Mouse (Mus musculus) midbrain, embryonic 12.5 days (tissue): Measurements from ENCODE around the gene Rab30. TPM values are rescaled to one million over a fixed set of nuclear protein-coding genes. Genes with fewer than 3 reads are reported as not detected.
A peak's percentile ranks its signal among the peaks of the same experiment; 100 is the strongest.

Experiments
- ATAC-seq: fragments of 200-750 bp; cut with Nextera tagmentation; 2 replicates; pipeline ENCODE4 v1.8.0; 2017; ENCODE audit warnings: low read depth, moderate TSS enrichment, moderate library complexity; ENCODE audit not compliant: low FRiP score
- H3K27ac ChIP-seq: fragments of 300-500 bp; sonication (generic); replicated peaks from 2 replicates; pipeline ENCODE4 v1.5.1; 2016; ENCODE audit warnings: mild to moderate bottlenecking
- H3K27me3 ChIP-seq: fragments of 300-500 bp; sonication (generic); 2 replicates; pipeline ENCODE4 v1.6.1; 2016; ENCODE audit warnings: mild to moderate bottlenecking
- H3K36me3 ChIP-seq: fragments of 300-500 bp; sonication (generic); 2 replicates; pipeline ENCODE4 v1.6.1; 2016
- H3K4me1 ChIP-seq: fragments of 300-500 bp; sonication (generic); 2 replicates; pipeline ENCODE4 v1.6.1; 2016
- H3K4me2 ChIP-seq: fragments of 300-500 bp; sonication (generic); replicated peaks from 2 replicates; pipeline ENCODE4 v1.6.1; 2016; ENCODE audit warnings: mild to moderate bottlenecking, moderate library complexity
- H3K4me3 ChIP-seq: fragments of 300-500 bp; sonication (generic); 2 replicates; pipeline ENCODE4 v1.5.1; 2016; ENCODE audit warnings: mild to moderate bottlenecking
- H3K9ac ChIP-seq: fragments of 300-500 bp; sonication (generic); replicated peaks from 2 replicates; pipeline ENCODE4 v1.6.1; 2016; ENCODE audit warnings: mild to moderate bottlenecking, moderate library complexity
- H3K9me3 ChIP-seq: fragments of 300-500 bp; sonication (generic); 2 replicates; pipeline ENCODE4 v1.6.1; 2016; ENCODE audit warnings: mild to moderate bottlenecking
- WGBS: fragments of 180-500 bp; shearing (Covaris S2); methylation state at CpG from one replicate; pipeline ENCODE4 v1.1.7; 2016; 5-methylcytosine and 5-hydroxymethylcytosine counted together
- polyA plus RNA-seq: library from polyadenylated mRNA; unstranded; fragments of >200 nt; fragmentation: Nextera tagmentation; extraction: Ambion mirVana; gene quantifications from 2 replicates; pipeline ENCODE4 v1.2.1, GENCODE M21; 2016

Gene Rab30
- polyA plus RNA-seq, 1 experiment from 2014 or later = 19.8 TPM

DNA sequence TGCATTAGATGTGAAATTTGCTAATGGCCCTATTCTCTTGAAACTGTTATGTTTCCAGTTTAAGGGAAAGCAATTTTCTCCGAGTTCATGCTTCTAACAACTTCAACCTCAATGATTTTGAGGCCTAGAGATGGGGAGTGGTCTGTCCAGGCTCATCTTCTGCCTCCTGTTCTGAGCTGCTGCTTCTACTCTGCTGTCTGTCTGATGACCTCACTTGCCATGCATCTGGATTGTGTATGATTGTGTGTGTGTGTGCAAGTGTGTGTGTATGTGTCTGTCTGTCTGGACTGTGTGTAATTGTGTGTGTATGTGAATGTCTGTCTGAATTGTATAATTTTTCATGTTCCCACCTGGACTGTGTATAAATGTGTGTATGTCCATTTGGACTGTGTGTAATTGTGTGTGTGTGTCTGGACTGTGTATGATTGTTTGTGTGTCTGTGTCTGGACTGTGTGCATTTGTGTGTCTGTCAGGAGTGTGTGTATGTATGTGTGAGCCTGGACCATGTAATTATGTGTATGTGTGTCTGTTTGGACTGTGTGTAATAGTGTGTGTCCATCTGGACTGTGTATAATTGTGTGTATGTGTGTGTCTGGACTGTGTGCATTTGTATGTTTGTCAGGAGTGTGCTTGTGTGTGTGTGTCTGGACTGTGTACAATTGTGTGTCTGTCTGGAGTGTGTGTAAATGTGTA lies 81.2 kb downstream of the Rab30 start:
- H3K36me3 ChIP-seq = 0 out of 2 replicates have a peak, but pooled peaks cover 4% of the 10 kb centered on the region
- no peak overlapping the region for H3K9ac ChIP-seq
- H3K4me1 ChIP-seq = no peaks in the 10 kb centered on the region
- no peak overlapping the region for H3K27ac ChIP-seq
- H3K27me3 ChIP-seq = no peaks in the 10 kb centered on the region
- no peaks in the 10 kb centered on the region for H3K9me3 ChIP-seq
- ATAC-seq = peak; percentile 54
- WGBS = 54% methylated on average over 1 of the region's 1 CpGs
- H3K4me2 ChIP-seq = no peak overlapping the region
- H3K4me3 ChIP-seq = no peak overlapping the region

DNA sequence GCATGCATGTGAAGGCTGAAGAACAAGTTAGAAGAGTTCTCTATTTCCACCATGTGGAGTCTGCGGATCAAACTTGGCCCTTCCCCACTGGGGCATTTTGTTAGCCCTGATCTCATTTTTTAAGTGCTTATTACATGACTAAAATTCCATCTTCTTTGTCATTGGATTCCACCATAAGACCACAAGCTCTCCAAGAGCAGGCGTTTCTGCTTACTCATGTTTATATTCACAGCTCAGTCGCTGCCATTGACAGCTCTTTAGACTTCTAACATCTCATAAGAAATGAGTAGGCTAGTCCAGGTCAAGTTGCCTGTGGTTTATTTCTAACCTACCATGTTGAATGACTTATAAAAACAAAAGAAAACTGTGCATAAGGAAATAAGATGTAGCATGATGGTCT lies 84.8 kb downstream of the Rab30 start:
- no peak overlapping the region for H3K9ac ChIP-seq
- H3K9me3 ChIP-seq = no peaks in the 10 kb centered on the region
- no peak overlapping the region for H3K27ac ChIP-seq
- no peak overlapping the region for H3K4me3 ChIP-seq
- no peaks in the 10 kb centered on the region for H3K27me3 ChIP-seq
- peaks cover 4% of the 10 kb centered on the region; the same call in 1 of the 2 replicates for H3K36me3 ChIP-seq
- no peak for ATAC-seq
- no peak overlapping the region for H3K4me2 ChIP-seq
- no peaks in the 10 kb centered on the region for H3K4me1 ChIP-seq
- WGBS = 91% methylated on average over 3 of the region's 3 CpGs

DNA sequence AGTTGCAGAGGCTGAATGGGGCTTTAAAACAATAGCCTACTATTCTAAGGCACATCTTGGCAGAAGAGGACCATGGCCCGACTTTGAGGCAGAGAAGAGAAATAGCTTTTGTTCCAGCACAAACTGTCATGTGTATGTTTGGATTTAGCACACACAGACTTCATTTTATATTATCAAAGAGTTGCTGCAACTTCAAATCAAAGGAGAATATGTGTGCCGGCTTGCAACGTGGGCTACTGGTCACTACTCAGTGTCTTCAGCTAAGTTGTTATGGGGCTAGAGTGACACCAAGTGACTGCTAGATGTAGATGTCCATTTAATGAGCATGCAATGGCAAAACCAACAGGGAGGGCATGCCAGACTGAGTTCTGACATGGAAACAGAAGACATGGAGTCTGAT lies 86.6 kb downstream of the Rab30 start:
- no peak overlapping the region for H3K9ac ChIP-seq
- H3K27ac ChIP-seq = no peak overlapping the region
- no peak for ATAC-seq
- H3K36me3 ChIP-seq = peaks cover 4% of the 10 kb centered on the region; the same call in 1 of the 2 replicates
- no peaks in the 10 kb centered on the region for H3K4me1 ChIP-seq
- no peaks in the 10 kb centered on the region for H3K27me3 ChIP-seq
- no peak overlapping the region for H3K4me3 ChIP-seq
- no peak overlapping the region for H3K4me2 ChIP-seq
- 48% methylated on average over 3 of the region's 3 CpGs for WGBS
- no peaks in the 10 kb centered on the region for H3K9me3 ChIP-seq

DNA sequence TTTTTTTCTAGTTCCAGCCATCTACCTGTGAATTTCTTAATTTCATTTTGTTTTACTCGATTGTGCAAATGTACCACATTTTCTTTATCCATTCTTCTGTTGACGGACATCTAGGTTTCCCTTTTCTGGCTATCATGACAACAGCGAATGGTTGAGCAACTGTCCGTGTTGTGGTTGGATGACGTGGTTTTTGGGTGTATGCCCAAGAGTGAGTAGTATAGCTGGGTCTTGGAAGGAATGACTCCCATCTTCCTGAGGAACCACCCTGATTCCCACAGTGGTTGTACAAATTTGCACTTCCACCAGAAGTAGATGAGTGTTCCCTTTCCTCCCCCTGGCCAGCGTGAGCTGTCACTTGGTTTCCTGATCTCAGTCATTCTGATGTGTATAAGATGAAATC lies 91.0 kb downstream of the Rab30 start:
- Histone ChIP-seq H3K9me3 (no peaks in the 10 kb centered on the region), H3K27ac (no peak overlapping the region), H3K36me3 (peaks cover 10% of the 10 kb centered on the region; the same call in 1 of the 2 replicates), H3K4me3 (no peak overlapping the region), H3K4me1 (no peaks in the 10 kb centered on the region), H3K27me3 (no peaks in the 10 kb centered on the region), H3K4me2 (no peak overlapping the region), H3K9ac (no peak overlapping the region)
- 93% methylated on average over 6 of the region's 6 CpGs for WGBS
- ATAC-seq = no peak

DNA sequence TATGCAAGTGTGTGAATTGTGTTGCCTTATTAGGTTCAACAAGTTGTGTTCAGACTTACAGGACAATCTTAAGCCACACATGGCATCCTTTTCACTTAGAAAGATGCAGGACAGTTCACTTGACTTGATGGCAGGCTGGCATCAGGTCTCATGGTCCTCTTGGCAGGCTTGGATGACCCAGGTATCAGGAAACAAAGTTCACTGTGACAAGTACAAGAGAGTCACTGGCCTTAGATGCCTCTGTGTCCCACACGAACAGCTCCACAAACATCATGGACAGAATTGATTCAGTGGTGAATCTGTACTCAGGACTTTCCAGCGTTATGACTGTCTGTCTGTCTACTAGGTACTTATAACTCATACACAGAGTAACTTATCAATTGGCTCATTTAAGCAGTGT lies 93.0 kb downstream of the Rab30 start:
- 91% methylated on average over 2 of the region's 2 CpGs for WGBS
- no peak for ATAC-seq
- Histone ChIP-seq H3K4me2 (no peak overlapping the region), H3K9me3 (no peaks in the 10 kb centered on the region), H3K36me3 (peaks cover 10% of the 10 kb centered on the region; the same call in 1 of the 2 replicates), H3K4me3 (no peak overlapping the region), H3K27ac (no peak overlapping the region), H3K4me1 (no peaks in the 10 kb centered on the region), H3K27me3 (no peaks in the 10 kb centered on the region), H3K9ac (no peak overlapping the region)

DNA sequence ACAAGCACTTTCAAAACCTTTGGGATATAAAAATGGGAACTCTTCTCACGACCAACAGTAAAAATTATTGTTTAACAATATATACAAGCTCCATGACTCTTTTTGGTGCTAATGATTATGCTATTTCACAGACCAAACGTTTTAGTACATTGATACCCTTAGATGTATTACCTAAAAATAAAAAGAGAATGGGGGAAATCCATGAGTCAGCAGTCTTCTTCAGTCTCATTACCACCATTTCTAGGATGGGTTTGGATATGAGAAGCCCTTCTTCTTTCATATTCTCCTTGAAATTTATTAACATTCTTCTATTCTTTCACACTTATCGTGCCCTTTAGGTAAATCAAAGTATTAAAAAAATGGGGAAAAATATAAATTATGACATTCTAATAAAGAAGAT lies 95.0 kb downstream of the Rab30 start:
- H3K27me3 ChIP-seq = no peaks in the 10 kb centered on the region
- no peak overlapping the region for H3K4me2 ChIP-seq
- no peak overlapping the region for H3K27ac ChIP-seq
- no peak for ATAC-seq
- H3K4me1 ChIP-seq = no peaks in the 10 kb centered on the region
- no peak overlapping the region for H3K4me3 ChIP-seq
- H3K9ac ChIP-seq = no peak overlapping the region
- H3K9me3 ChIP-seq = no peaks in the 10 kb centered on the region
- H3K36me3 ChIP-seq = peaks cover 10% of the 10 kb centered on the region; the same call in 1 of the 2 replicates
- whole genome bisulfite sequencing = 87% methylated on average over 3 of the region's 3 CpGs

DNA sequence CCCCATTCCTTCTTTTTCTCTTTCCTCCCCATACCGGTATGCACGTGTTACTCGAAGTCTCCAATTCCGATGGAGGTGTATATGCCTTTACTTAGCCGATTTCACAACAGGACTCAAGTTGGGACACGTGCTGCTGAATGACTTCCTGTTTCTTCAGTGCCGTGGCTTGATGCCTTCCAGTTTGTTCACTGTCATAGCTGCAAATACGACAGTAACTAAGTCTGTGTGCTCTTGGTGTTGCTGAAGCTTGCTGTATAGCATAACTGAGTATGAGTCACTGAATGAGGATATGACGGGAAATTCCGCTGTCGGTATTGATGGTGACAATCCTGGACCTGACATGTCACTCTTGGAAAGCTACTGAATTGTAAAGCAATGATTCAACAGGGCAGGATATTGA lies 95.8 kb downstream of the Rab30 start:
- Histone ChIP-seq H3K27ac (no peak overlapping the region), H3K27me3 (no peaks in the 10 kb centered on the region), H3K4me3 (no peak overlapping the region), H3K9ac (no peak overlapping the region), H3K4me2 (no peak overlapping the region), H3K9me3 (no peaks in the 10 kb centered on the region), H3K36me3 (peaks cover 10% of the 10 kb centered on the region; the same call in 1 of the 2 replicates), H3K4me1 (no peaks in the 10 kb centered on the region)
- no peak for ATAC-seq
- WGBS = 90% methylated on average over 11 of the region's 11 CpGs

DNA sequence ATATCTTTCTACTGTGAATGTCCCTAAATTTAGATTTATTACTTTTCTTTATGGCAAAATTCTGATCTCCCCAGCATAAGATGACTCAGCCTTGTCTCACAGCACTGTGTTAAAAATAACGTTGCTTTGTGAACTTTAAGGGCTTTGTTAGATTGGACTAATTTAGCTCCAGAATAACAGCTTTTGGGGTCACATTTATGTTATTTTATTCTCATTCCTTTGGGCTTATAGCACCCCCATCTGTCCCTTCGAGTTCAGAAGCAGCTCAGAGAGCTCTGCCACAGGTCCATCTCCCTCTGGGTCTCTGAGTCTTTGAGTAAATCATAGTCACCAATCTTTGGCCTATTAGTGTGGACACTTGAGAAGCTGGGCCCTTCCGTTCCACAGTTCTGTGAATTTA lies 96.5 kb downstream of the Rab30 start:
- Histone ChIP-seq H3K9ac (no peak overlapping the region), H3K4me1 (no peaks in the 10 kb centered on the region), H3K4me2 (no peak overlapping the region), H3K9me3 (no peaks in the 10 kb centered on the region), H3K27ac (no peak overlapping the region), H3K4me3 (no peak overlapping the region), H3K27me3 (no peaks in the 10 kb centered on the region), H3K36me3 (peaks cover 10% of the 10 kb centered on the region; the same call in 1 of the 2 replicates)
- ATAC-seq = no peak
- WGBS = 80% methylated on average over 3 of the region's 3 CpGs

DNA sequence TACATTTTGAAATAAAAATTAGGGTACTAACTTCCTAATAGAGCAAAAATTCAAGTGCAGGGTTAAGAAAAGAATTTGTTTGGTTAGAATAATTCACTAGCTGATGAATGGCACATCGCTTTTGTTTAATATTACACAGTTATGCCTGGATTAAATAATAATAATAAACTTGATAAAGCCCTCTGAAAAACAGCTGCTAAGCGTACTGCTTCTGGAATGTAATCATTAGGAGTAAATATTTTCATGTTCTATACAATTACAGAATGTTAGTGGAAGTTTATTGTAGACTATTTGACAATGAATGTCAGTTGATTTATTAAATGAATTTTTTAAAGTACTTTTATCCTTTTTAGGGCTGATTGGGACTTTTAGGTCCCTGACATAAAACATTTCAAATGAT lies 100.9 kb downstream of the Rab30 start:
- Histone ChIP-seq H3K9ac (no peak overlapping the region), H3K4me1 (no peaks in the 10 kb centered on the region), H3K36me3 (no peaks in the 10 kb centered on the region), H3K27ac (no peak overlapping the region), H3K4me2 (no peak overlapping the region), H3K27me3 (no peaks in the 10 kb centered on the region), H3K4me3 (no peak overlapping the region), H3K9me3 (no peaks in the 10 kb centered on the region)
- no peak for ATAC-seq
- 90% methylated on average over 2 of the region's 2 CpGs for WGBS

DNA sequence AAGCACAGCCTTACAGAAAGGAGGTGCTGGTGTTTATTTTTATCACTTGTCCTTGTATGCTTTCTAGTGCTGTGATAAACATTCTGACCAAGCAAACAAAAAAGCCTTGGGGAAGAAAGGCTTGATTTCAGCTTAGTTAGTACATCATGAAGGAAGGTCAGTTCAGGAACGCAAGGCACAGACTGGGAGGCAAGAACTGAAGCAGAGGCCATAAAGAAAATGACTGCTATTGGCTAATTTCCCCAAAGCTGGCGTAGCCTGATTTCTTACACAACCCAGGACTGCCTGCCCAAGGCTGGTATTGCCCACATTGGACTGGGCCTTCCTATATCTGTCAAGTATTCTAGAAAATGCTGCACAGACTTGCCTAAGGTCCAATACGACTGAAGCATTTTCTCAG lies 106.8 kb downstream of the Rab30 start:
- Histone ChIP-seq H3K4me3 (no peak overlapping the region), H3K9me3 (no peaks in the 10 kb centered on the region), H3K9ac (no peak overlapping the region), H3K4me1 (no peaks in the 10 kb centered on the region), H3K27me3 (no peaks in the 10 kb centered on the region), H3K36me3 (no peaks in the 10 kb centered on the region), H3K27ac (no peak overlapping the region), H3K4me2 (no peak overlapping the region)
- 95% methylated on average over 3 of the region's 3 CpGs for WGBS
- no peak for ATAC-seq

DNA sequence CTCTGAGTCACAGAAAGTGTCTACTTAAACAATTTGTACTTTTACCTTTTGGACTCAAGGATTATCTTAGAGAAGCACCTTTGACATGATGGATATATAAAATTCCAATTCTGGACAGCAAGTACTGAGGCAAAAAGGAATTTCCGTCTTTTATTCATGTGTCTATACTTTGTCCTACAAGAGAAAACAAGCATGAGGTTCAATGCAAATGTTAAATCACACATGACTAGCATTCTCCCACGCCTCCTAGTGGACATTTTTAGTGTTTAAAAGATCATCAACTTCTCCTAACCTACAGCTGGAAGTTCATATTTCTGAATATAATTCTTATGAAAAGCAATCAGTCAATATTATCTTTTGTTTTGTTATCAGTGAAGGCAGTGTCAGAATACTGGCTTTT lies 125.1 kb downstream of the Rab30 start:
- Histone ChIP-seq H3K4me2 (no peak overlapping the region), H3K36me3 (peaks cover 4% of the 10 kb centered on the region; the same call in 1 of the 2 replicates), H3K4me3 (no peak overlapping the region), H3K27ac (no peak overlapping the region), H3K9me3 (no peaks in the 10 kb centered on the region), H3K9ac (no peak overlapping the region), H3K4me1 (no peaks in the 10 kb centered on the region), H3K27me3 (no peaks in the 10 kb centered on the region)
- 42% methylated on average over 2 of the region's 2 CpGs for WGBS
- ATAC-seq = no peak

DNA sequence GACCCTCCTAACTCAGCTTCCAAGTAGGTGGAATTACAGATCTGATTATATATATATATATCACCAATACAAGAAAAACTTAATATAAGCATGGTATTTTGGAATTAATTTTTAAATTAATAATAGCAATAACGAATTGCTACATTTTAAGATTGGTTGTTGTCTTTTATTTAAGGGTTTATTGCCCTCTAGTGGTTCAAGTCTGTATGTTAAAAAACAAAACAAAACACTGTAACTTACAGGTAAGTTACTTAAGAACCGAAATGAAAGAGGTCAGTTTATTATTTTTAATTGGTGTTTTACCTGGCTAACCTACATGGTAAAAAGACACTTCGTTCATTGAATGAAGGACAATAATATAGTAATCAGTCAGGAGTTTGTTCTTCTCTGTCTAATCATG lies 128.8 kb downstream of the Rab30 start:
- Histone ChIP-seq H3K4me1 (peaks cover 7% of the 10 kb centered on the region), H3K4me3 (no peak overlapping the region), H3K36me3 (no peaks in the 10 kb centered on the region), H3K4me2 (no peak overlapping the region), H3K9ac (no peak overlapping the region), H3K27ac (no peak overlapping the region), H3K9me3 (no peaks in the 10 kb centered on the region), H3K27me3 (no peaks in the 10 kb centered on the region)
- WGBS = 83% methylated on average over 3 of the region's 3 CpGs
- no peak for ATAC-seq

DNA sequence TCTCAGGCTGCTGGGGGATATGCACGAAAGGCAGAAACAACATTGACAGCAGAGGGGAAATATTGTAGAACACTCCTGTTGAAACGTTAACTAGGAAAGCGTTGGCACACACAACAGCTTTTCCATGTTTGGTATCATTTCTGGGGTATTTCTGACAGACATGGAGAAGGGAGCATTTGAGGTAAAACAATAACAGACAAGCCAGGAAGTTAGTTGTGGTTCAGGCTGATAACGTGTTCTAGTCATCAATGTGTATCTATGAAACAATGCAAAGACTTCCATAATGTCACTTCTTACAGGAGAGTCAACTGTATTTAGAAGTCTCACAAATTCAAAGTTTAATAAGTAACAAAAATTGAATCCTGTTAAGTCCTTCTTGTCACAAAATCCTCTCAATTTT lies 130.2 kb downstream of the Rab30 start:
- WGBS = 95% methylated on average over 4 of the region's 4 CpGs
- no peak overlapping the region for H3K27ac ChIP-seq

More for the DNA sequence above, 130.2 kb downstream of the Rab30 start:
- no peak overlapping the region for H3K4me3 ChIP-seq
- H3K27me3 ChIP-seq = no peaks in the 10 kb centered on the region
- no peak for ATAC-seq
- no peaks in the 10 kb centered on the region for H3K9me3 ChIP-seq
- H3K4me1 ChIP-seq = peaks cover 16% of the 10 kb centered on the region
- no peak overlapping the region for H3K4me2 ChIP-seq
- H3K9ac ChIP-seq = no peak overlapping the region
- no peaks in the 10 kb centered on the region for H3K36me3 ChIP-seq
